Mouse (Mus musculus): ENCODE data around the gene Spag9.

Spag9 gene

DNA sequence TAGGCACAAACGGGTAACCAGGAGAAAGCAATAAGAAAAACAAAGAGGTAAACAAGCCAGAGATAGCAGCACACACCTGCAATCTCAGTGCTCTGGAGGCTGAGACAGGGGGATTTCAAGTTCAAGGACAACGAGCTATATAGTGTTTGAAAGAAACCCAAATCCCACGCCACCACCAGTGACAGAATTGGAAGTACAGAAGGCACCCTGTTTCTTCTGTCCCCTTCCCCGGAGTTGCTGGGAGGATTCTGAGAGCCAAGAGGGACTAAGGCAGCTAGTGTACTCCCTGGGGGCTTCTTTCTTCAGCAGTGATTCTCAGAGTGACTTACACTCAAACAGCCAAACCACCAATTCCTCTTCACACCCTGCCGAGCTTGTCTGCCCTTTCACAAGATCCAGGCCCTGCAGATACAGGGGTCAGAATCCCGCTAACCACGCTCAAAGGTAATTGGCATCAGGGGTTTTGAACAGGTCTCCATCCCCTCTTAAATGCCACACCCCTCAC, 164.1 kb downstream of the Spag9 start:
- DNase-seq: no peak

- peak; percentile 84 for DNase-seq
These were observed 164.8 kb downstream of the Spag9 start for GRCm38 (mm10) chr11:94160443-94161266.

DNA sequence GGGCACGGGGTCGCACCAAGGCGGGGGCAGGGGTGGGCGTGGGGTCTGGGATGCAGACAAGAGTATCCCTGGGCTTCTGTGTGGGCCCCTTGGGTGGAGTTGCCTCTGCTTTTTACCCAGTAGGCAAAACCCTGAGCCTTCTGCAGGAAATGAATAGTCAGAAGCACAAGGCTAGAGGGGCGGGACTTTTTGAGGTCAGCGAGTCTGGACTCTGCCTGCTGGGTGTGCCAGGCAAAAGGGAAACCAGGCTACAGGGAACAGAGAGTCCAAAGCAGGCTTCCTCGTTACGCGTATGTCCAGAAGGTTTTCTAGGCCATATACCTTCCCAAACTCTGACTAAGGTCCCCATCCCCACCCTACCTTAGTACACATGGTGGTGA, 165.4 kb downstream of the Spag9 start:
- DNase-seq: no peak

- no peak for DNase-seq
These were observed 166.1 kb downstream of the Spag9 start for GRCm38 (mm10) chr11:94161867-94162581.

- DNase-seq: no peak
These were observed 167.3 kb downstream of the Spag9 start for GRCm38 (mm10) chr11:94163005-94163767.

- DNase-seq: no peak
These were observed 169.9 kb downstream of the Spag9 start for GRCm38 (mm10) chr11:94165745-94166144.

GRCm38 (mm10) chr11:94168238-94168637, 172.3 kb downstream of the Spag9 start:
- DNase-seq: no peak

GRCm38 (mm10) chr11:94169596-94169995, 173.7 kb downstream of the Spag9 start:
- DNase-seq: no peak

- DNase-seq: no peak
These were observed 175.8 kb downstream of the Spag9 start for GRCm38 (mm10) chr11:94171691-94172090.

DNA sequence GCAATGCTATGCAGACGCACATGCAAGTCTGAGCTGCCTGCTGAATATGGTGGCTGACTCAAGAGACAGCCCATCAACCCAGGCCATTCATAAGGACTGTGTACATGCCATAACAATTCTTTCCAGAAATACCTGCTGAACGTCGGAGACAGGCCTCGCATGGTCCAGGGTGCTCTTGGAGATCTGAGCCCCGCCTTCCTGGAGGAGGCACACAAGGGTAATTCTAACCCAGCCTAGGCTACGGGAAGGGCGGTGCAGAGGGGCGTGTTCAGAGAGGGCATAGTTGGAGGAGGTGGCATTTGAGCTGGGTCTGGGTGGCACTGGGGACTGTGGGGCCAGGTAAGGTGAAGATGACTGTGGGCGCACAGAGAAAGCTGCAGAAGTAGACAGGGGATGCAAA, 176.3 kb downstream of the Spag9 start:
- DNase-seq: no peak

GRCm38 (mm10) chr11:94173726-94174146, 177.8 kb downstream of the Spag9 start:
- DNase-seq: no peak

DNA sequence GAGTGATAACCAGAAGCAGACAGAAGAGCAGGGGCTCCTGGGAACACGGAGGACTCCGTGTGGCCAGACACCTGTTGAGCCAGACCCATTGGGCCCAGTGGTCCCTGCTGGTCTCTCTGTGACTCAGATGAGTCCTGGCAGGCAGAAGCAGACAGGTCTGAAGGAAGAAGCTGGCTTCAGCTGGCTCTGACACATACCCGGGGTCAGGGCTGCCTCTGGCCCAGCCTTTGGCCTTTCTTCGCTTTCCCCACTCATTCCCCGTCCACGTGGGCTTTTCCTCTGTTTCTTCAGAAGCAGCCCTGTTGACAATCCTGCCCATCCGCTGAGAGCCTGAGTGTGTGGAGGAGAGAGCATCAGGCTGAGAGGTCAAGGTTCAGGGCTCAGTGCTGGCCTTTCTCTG, 179.4 kb downstream of the Spag9 start:
- DNase-seq: no peak

Data from right cerebral cortex, postnatal 14 days (tissue).